Mouse (Mus musculus) naive thymus-derived CD4-positive, alpha-beta T cell, adult 5 months (primary cell): ENCODE measurements around the gene Mboat7. TPM values are rescaled to one million over a fixed set of nuclear protein-coding genes. Genes with fewer than 3 reads are reported as not detected.

Experiments used
- polyA plus RNA-seq: library from polyadenylated mRNA; unstranded; fragments of 100-300 nt; shearing (Covaris generic); gene quantifications from one replicate; pipeline ENCODE4 v1.2.1, GENCODE M21; 2017

Gene Mboat7
- 86.5 TPM for polyA plus RNA-seq

DNA sequence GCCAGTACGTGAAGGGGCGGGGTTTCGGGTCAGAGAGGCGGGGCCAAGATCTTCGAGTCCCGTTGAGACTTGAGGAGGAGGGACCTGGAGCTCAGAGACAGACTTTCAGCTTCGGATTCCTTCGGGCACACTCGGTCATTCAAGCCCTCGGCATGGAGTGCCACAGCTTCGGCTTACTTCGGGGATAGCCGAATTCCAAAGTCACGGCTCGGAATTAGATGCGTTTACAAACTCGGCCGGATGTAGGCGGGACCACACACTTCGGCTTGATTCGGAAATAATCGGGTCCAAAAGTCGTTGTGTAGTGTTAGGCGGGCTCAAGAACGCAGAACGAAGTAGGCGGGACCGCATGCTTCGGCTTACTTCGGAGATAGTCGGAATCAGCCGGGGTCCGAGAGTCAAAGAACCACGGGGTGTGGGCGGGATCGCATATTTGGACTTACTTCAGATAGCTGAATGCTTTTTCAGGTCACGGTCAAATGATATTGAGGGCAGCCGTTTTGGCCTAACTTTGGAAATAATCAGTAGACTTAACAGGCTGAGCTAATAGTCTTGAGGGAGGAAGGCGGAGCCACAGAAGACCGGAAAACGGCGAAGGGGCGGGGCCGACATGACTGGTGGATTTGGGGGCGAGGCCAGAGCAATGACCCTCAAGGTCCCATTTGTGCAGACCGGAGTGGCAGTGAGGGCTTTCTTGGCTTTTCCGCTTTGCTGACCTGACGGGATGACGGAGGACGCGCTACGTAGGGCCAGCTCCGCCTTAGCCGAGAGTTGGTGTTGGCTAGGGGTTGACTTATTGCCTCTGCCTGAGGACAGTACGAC, at the start of gene Mboat7:
Gene Mboat7 (minus strand): TSS at position 537 of the 822 bp plus-strand sequence.

DNA sequence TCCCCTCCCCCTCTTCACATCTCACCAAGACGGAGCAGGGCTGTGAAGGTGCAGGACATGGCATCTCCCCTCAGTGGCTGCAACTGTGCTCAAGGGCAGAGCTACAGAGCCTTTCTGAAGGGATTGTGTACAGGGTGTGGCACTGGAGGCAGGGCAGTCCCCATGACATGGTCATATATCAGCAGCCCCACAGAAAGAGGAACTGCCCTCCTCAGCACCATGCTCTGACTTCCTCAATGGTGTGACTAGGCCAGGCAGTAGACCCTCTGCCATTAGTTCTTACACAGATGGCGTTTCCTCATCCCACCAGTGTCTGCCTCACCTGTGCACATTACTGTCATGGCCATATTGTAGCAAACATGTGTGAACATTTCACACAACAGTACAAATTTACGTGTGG, 26.9 kb upstream of the Mboat7 start, which contains the start of gene Pirb:
Gene Pirb (minus strand): TSS at position 124 of the 400 bp plus-strand sequence.

DNA sequence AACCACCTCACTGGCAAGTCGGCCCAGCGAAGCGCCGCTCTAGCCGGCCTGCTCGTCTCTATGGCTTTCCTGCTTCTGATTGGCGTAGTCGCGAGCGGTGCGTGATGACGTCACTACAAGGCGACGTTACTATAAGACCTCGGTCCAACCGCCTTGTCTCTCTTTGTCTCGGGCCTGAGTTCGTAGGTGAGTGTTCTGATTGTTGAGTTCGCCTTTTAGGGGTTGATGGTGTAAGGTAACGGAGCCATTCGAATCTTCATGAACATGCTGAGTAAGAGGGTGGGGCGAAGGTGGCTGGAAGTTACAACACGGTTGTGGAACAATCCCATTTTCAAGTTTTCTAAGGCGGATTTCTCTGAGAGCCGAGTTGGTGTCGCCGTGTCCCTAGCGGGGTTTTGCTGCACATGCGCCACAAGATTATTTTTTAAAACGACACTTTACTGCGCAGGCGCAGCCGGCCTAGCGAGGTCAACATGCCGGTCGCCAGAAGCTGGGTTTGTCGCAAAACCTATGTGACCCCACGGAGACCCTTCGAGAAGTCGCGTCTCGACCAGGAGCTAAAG, 10.6 kb upstream of the Mboat7 start, which contains the start of gene Rps9:
Gene Rps9 (plus strand): TSS at position 115 of the 563 bp plus-strand sequence.

DNA sequence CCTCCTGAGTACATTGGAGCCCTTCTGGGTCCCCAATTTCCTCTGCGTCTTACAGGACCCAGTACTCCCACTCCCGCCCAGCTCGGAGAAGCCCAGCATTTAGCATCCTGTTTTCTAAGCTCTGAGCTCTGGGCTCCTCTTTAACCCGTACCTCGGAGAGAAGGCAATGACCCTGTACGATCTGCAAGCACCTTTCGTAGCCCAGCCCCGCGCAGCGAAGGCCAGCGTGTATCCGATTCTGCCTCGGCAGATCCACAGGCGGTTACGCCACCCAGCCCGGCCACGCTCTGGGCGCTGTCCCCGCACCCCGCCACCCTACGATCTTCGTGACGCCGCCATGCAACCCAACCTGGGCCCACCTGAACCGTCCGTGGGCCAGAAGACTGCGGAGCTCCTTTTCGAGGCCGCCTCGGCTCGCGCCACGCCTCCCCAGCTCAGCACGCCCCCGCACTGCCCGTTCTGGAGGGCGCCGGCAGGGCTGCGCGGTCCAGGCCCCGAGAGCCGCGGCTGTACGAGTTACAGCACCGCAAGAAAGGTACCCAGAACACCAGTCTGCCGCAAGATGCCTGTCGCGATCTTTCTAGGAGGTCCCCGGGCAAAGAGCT, 839 bp downstream of the Mboat7 start, which contains the start of gene Tsen34:
Gene Tsen34 (plus strand): TSS at position 482 of the 605 bp plus-strand sequence.

DNA sequence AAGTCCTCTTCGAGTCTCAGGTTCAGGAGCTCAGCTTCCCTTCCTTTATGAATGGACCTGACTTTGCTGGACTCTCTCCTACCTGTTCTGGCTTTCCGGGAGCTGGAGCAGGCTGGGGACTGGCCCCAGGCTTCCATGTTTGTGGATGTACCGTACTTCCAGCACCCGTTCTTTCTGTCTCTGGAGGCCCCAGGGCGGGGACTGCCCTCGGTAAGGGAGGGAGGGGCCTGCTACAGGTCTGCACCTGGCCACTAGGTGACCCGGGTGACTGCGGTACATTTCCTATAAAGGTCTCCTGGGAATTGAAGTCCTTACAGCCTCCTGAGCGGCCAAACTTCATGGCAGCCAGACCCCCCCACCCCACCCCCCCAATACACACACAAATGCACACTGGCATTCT, 16.0 kb downstream of the Mboat7 start, which contains the start of gene Tmc4:
Gene Tmc4 (minus strand): TSS at position 212 of the 400 bp plus-strand sequence.

DNA sequence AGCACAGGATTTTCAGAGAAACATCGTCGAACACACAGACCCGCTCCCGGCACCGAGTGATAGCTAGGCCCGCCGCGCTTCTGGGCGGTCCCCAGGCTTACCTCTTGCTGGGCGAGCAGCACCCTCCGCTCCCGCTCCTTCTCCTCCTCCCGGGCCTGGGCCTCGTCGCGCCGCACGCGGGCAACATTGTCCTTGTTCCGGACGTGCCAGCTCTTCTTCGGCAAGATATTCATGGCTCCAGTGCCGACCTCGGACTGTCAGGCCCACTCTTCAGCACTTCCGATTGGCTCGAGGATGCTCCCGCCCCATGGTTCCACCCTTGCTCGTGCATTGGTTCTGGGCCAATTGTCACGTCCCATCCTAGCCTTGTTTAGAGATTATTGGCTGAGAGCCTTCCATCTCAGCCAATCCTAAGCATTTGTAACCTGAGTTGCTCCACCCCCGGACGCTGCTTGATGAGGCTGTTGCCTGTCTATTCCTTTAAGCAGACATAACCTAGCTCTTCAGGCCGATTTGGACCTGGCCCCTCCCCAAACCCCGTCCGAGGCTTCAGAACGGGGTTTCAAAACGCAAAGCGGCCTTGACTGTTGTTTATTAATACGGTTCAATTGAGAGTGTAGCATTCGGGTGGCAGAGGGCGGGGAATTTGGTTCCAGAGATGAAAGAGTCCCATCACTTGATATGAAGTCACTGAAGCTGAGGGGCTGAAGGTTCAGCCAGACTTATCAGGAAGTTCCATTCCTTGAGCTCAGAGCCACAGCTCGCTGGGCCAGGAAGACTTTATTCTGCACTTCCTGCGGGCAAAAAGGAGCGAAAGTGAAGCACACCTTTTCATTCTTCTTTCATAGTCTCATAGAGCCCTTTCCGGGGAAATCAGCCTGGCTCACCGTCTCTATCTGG, 27.9 kb downstream of the Mboat7 start, which contains the start of gene Leng1:
Gene Leng1 (minus strand): TSS at position 626 of the 900 bp plus-strand sequence.

DNA sequence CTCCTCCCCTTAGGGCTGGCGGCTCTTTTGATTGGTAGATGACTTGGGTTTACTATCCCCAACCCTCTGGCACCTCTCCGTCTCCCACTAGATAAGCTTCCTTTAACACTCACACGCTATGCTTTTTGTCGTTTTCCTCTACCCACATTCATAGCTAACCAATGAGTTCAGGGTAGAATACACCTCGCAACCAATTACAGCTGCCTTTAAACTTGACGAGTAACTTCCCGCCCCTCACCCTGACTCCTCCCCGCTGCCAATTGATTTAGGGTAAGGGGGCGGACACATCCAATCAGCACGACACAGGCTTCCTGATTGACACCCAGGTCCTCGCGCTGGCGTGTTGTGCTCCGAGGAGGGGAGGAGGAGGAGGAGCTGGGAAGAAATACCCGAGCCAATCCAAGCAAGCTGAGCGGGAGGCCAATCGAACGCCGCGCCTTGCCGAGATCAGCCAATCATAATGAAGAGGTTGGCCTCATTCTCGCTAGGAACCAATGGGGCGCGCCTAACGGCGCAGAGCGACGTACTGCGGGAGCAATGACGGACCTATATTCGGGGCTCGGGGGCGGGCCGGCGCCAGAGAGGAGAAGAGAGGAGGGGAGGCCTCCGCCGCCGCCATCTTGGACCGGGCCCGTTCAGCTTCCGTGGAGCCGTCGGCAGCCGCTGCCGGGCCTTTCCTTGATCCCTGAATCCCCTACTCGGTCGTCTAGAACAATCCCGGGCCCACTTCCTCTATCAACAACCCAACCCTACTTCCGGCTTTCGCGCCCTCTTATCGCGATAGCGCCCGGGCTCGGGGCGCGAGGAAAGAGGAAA, 48.4 kb downstream of the Mboat7 start, which contains the start of gene Cnot3:
Gene Cnot3 (plus strand): TSS at position 597 of the 816 bp plus-strand sequence.

DNA sequence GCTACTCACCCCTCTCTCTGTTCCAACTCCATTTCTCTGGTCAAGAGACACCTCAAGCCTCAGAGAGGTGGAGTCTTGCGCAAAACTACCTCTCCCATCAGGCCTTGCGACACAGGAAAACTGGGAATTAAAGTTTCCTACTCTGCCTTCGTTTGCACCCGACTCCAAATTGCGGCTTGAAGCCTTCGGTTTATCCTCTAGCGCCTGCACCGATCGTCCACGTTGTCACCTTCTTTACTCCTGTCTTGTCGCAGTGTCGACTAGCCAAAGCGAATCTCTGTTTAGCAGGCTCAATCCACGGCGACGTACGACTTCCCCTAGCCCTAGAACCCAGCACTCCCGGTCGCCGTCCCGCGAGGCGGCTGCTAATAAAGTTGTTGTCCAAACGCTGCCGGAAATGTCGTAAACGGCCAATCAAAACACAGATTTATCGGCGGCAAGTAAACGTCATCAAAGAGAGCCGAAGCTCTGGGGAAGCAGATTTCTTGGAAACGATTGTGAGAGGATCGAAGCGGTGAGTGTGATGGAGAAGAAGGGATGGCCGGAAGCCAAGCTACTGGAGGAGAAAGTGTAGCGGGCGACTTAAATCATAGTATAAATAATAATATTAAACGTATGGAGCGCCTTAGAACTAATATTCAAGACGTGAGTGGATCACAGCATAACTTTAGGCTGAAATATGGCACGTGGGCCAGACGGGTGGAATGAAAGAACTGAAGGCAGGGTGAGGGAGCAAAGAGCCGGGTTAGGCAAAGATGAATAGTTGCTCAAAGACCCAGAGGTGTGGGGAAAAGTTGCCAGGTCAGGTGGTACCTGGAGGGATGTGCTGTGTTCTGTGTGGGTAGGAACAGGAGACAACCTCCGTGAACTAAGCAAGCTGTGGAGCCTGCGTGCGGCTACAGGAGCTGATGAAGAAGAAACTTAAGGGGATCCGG, 63.5 kb downstream of the Mboat7 start, which contains the start of the genes Tfpt and Prpf31:
Gene Tfpt (minus strand): TSS at position 387 of the 935 bp plus-strand sequence.
Gene Prpf31 (plus strand): TSS at position 443 of the 935 bp plus-strand sequence.

Other genes with a start within 250 kb of the Mboat7 start
- not detected for gene Tarm1, start 190.9 kb downstream of the Mboat7 start, polyA plus RNA-seq
- gene Oscar, start 77.4 kb downstream of the Mboat7 start, polyA plus RNA-seq: 0.19 TPM
- gene Ndufa3, start 76.2 kb downstream of the Mboat7 start, polyA plus RNA-seq: 285 TPM
- gene Tfpt, start 63.6 kb downstream of the Mboat7 start, polyA plus RNA-seq: 26.4 TPM
- 48.7 TPM for gene Prpf31, start 63.5 kb downstream of the Mboat7 start, polyA plus RNA-seq
- 93.3 TPM for gene Cnot3, start 48.3 kb downstream of the Mboat7 start, polyA plus RNA-seq
- 28.2 TPM for gene Leng1, start 27.7 kb downstream of the Mboat7 start, polyA plus RNA-seq
- 4.5 TPM for gene Tmc4, start 16.0 kb downstream of the Mboat7 start, polyA plus RNA-seq
- 23.0 TPM for gene Tsen34, start 660 bp downstream of the Mboat7 start, polyA plus RNA-seq
- gene Rps9, start 10.5 kb upstream of the Mboat7 start, polyA plus RNA-seq: 2,509 TPM
- gene Pirb, start 26.9 kb upstream of the Mboat7 start, polyA plus RNA-seq: 0.12 TPM
- not detected for gene Gm15448, start 132.2 kb upstream of the Mboat7 start, polyA plus RNA-seq
- not detected for gene Pira2, start 151.5 kb upstream of the Mboat7 start, polyA plus RNA-seq
- gene Gm14548, start 204.6 kb upstream of the Mboat7 start, polyA plus RNA-seq: not detected
- gene Lilra6, start 222.0 kb upstream of the Mboat7 start, polyA plus RNA-seq: not detected